Mouse (Mus musculus) bone marrow, adult 2 months (tissue): ENCODE measurements around the gene Hist1h3d. TPM values are rescaled to one million over a fixed set of nuclear protein-coding genes. Genes with fewer than 3 reads are reported as not detected.
"Not testable (repeated sequence)": the region's sequence is repeated elsewhere in the genome, so short reads cannot be mapped to it uniquely, and the experiment has no call there.

ENCODE experiments used
- H3K27ac ChIP-seq: fragments of 200-500 bp; 2 replicates; pipeline ENCODE4 v1.5.1; 2012; ENCODE audit warnings: low read depth, mild to moderate bottlenecking, control low read depth, inconsistent platforms, low read length; ENCODE audit not compliant: control insufficient read depth, poor library complexity, insufficient read depth
- H3K4me1 ChIP-seq: fragments of 200-500 bp; 2 replicates; pipeline ENCODE4 v1.6.1; 2011; ENCODE audit warnings: low read length; ENCODE audit not compliant: control insufficient read depth, insufficient read depth
- H3K4me3 ChIP-seq: fragments of 200-500 bp; replicated peaks from 2 replicates; pipeline ENCODE3; 2011; ENCODE audit warnings: mild to moderate bottlenecking, low read depth, low read length, control low read depth; ENCODE audit not compliant: control insufficient read depth
- CTCF ChIP-seq: fragments of 200-500 bp; IDR thresholded peaks from 2 replicates; pipeline ENCODE4 v1.5.1; 2011; ENCODE audit warnings: low read length, control low read depth; ENCODE audit not compliant: control insufficient read depth, insufficient read depth
- POLR2A ChIP-seq: fragments of 200-500 bp; IDR thresholded peaks from 2 replicates; pipeline ENCODE4 v1.6.1; 2011; ENCODE audit warnings: low read depth, mild to moderate bottlenecking, control low read depth, low read length, borderline replicate concordance; ENCODE audit not compliant: control insufficient read depth
- WGBS: fragments of 180-500 bp; shearing (Covaris S2); methylation state at CpG from one replicate; pipeline ENCODE4 v1.1.7; 2018; 5-methylcytosine and 5-hydroxymethylcytosine counted together
- polyA plus RNA-seq: library from polyadenylated mRNA; stranded (reverse); fragments of >200 nt; gene quantifications from 2 replicates; pipeline ENCODE4 v1.2.4, GENCODE M21; 2011; ENCODE audit warnings: low replicate concordance; ENCODE audit not compliant: missing spikeins, insufficient read depth, insufficient read length

Hist1h3d gene
- polyA plus RNA-seq, 1 experiment = 11.3 TPM

GRCm38 (mm10) chr13:23556906-23557305 is 18.7 kb upstream of the Hist1h3d start:
- no peak overlapping the region for H3K27ac ChIP-seq
- H3K4me3 ChIP-seq = no peak overlapping the region
- H3K4me1 ChIP-seq = no peaks in the 10 kb centered on the region
- 75% methylated on average over 3 of the region's 3 CpGs for WGBS
- TF ChIP-seq POLR2A (no peak), CTCF (no peak)

DNA sequence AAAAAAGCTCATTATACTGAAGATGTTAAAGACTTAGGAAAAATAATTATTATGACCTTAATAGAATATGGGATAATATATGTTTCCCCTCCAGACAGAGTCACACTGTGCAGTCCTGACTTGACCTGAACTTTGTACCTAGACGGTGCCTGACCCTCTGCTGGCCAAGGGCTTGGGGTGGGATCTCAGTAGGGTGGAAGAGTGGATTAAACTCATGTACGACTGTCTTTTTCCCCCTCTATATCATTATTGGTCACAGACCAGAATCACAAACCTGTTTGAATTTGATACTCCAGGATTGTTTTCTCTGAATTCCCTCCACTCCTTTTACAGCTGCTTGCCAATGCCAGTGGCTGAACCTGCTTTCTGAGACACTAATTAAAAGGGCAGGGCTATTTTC is 14.9 kb upstream of the Hist1h3d start:
- not testable (repeated sequence) for H3K4me1 ChIP-seq, H3K27ac ChIP-seq
- 59% methylated on average over 2 of the region's 2 CpGs for whole genome bisulfite sequencing
- peak overlapping the region; percentile 37 for H3K4me3 ChIP-seq

- WGBS = 0% methylated on average over 2 of the region's 5 CpGs
- Histone ChIP-seq H3K4me3 (peak overlapping the region; percentile 30), H3K27ac (peak overlapping the region; percentile 95; the same call in 1 of the 2 replicates)
- H3K4me1 ChIP-seq = not testable (repeated sequence)
Measured at GRCm38 (mm10) chr13:23561531-23561882, 14.1 kb upstream of the Hist1h3d start.

GRCm38 (mm10) chr13:23561883-23562659 is 13.5 kb upstream of the Hist1h3d start, which contains the start of gene Hist1h3e:
Hist1h3e (minus strand) TSS chr13:23562369.
- peak; percentile 97 for TF ChIP-seq POLR2A
- H3K4me1 ChIP-seq = not testable (repeated sequence)

DNA sequence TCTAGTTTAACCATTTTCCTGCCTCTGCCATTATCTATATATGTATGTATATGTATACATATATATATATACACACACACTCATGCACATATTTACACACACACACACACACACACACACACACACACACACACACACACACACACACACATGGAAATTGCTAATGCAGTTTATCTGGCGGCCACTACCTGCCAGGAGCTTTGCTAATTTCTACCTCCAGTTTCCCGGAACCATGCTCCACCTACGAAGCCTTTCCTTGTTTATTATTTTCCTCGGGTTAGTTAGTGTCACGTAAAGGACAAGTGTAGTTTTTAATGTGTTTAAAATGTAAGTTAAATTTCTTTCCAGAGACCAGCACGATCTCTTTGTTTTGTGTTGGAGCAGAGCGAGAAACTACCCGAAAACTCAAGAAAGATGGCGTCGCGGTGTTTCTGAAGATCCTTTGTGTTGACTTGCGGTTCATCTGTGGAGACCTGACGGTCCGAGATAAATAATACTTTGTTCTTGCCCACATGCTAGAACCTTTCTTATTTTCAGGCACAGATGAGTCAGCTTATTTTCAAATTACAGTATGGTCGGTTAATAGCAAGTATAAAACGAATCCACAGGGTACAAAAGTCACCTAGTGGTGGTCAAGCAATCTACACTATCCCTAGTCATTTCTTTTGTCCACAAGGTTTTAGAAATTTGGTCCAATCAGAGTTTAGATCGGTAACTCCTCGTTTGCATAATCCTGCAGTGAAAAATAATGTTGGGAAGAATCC is 12.7 kb upstream of the Hist1h3d start:
- peak overlapping the region; percentile 80 for H3K27ac ChIP-seq
- WGBS = 2% methylated on average over 18 of the region's 18 CpGs
- no peaks in the 10 kb centered on the region; the same call in 1 of the 2 replicates for H3K4me1 ChIP-seq
- TF ChIP-seq POLR2A (no peak), CTCF (no peak)
- peak overlapping the region; percentile 55 for H3K4me3 ChIP-seq

More at GRCm38 (mm10) chr13:23561883-23562659, 13.5 kb upstream of the Hist1h3d start, which contains the start of gene Hist1h3e:
- H3K4me3 ChIP-seq = peak within 1 kb of the TSS; percentile 55
- peak within 1 kb of the TSS; percentile 95 for H3K27ac ChIP-seq
- WGBS = under 1% methylated on average over 56 of the region's 67 CpGs

DNA sequence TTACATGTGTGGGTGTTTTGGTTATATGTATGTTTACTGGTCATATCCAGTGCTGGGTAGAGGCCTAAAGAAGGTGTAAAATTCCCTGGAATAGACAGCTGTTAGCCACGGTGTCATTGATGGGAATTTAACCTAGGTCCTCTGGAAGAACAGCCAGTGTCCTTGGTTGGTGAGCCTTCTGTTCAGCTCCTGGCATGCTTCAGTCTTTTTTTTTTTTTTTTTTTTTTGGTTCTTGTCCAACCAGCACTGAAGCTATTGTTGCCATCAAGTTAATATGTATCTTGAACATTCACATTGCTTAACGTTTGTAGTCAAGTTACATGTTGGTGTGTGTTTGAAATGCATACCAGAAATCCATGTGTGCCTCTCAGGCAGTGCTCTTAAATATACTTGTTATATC is 11.1 kb upstream of the Hist1h3d start:
- 84% methylated on average over 2 of the region's 2 CpGs for WGBS

DNA sequence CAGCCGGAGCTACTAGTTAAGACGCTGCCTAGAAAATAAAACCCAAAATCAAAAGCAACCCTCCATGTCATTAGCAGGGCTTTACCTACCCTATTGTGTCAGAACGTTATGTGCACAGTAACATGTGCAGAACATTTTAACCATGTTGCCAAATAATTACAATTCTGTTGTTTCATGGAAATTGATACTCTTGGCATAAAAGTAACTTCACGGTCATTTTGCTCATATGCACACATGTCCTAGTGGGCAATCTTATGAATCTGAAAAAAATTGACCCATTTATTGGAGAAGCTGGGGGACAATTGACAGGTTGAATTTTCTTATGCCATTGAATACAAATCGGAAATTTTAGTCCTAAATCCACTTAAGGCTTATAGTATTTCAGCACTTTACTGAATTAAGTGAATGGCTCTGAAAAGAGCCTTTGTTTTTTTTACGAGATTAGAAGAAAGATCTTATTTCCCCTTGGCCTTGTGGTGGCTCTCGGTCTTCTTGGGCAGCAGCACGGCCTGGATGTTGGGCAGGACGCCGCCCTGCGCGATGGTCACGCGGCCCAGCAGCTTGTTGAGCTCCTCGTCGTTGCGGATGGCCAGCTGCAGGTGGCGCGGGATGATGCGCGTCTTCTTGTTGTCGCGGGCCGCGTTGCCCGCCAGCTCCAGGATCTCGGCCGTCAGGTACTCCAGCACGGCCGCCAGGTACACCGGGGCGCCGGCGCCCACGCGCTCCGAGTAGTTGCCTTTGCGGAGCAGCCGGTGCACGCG is 5.1 kb upstream of the Hist1h3d start:
- WGBS = 2% methylated on average over 27 of the region's 41 CpGs
- Histone ChIP-seq H3K27ac (peak overlapping the region; percentile 99), H3K4me3 (peak overlapping the region; percentile 43)
- not testable (repeated sequence) for H3K4me1 ChIP-seq

More for the DNA sequence above, 11.1 kb upstream of the Hist1h3d start:
- TF ChIP-seq POLR2A (no peak), CTCF (no peak)
- no peaks in the 10 kb centered on the region; the same call in 1 of the 2 replicates for H3K4me1 ChIP-seq
- H3K4me3 ChIP-seq = no peak overlapping the region
- no peak overlapping the region for H3K27ac ChIP-seq

DNA sequence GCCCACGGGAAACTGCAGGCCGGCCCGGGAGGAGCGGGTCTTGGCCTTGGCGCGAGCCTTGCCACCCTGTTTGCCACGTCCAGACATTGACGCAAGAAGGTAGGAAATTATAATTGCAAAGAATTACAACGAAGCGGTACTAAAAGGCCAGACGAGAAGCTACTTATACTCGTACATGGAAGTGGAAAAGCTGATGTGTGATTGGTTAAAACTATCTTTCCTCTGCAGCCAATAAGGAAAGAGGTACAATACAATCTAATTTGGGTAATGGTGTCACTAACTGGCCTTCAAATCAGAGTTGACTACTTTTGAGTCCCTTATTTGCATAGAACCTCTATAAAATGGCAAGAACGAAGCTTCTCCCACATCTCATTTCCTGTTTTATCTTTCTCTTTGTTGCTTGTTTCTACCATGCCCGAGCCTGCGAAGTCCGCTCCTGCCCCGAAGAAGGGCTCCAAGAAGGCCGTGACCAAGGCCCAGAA is 4.5 kb upstream of the Hist1h3d start, which contains the start of the genes Hist1h2ae and Hist1h2bg:
Gene Hist1h2ae, minus strand, starts transcription at position 199 of the 482 bp plus-strand sequence.
Gene Hist1h2bg, plus strand, starts transcription at position 375 of the 482 bp plus-strand sequence.
- TF ChIP-seq POLR2A (peak; percentile 74), CTCF (no peak)
- under 1% methylated on average over 18 of the region's 18 CpGs for WGBS
- Histone ChIP-seq H3K4me3 (peak within 1 kb of the TSS; percentile 59), H3K27ac (peak within 1 kb of the TSS; percentile 99), H3K4me1 (no peaks in the 10 kb centered on the region; the same call in 1 of the 2 replicates)
